Mouse (Mus musculus) liver, embryonic 13.5 days (tissue): ENCODE results near the gene Cyp1b1. TPM values are rescaled to one million over a fixed set of nuclear protein-coding genes. Genes with fewer than 3 reads are reported as not detected.

ENCODE experiments used
- ATAC-seq: fragments of 200-750 bp; cut with Nextera tagmentation; 2 replicates; pipeline ENCODE4 v1.8.0; 2017; ENCODE audit warnings: low read depth, mild to moderate bottlenecking, moderate number of reproducible peaks, moderate library complexity
- DNase-seq: peaks from one replicate; pipeline ENCODE4 v3.0.0; 2022
- H3K27ac ChIP-seq: fragments of 300-500 bp; sonication (generic); 2 replicates; pipeline ENCODE4 v1.5.1; 2015; ENCODE audit warnings: moderate library complexity, mild to moderate bottlenecking, inconsistent platforms
- H3K27me3 ChIP-seq: fragments of 300-500 bp; sonication (generic); 2 replicates; pipeline ENCODE4 v1.6.1; 2015; ENCODE audit warnings: mild to moderate bottlenecking, inconsistent platforms
- H3K36me3 ChIP-seq: fragments of 300-500 bp; sonication (generic); 2 replicates; pipeline ENCODE4 v1.6.1; 2015; ENCODE audit warnings: mild to moderate bottlenecking, inconsistent platforms
- H3K4me1 ChIP-seq: fragments of 300-500 bp; sonication (generic); replicated peaks from 2 replicates; pipeline ENCODE4 v1.6.1; 2015; ENCODE audit warnings: inconsistent platforms
- H3K4me2 ChIP-seq: fragments of 300-500 bp; sonication (generic); 2 replicates; pipeline ENCODE4 v1.6.1; 2015; ENCODE audit warnings: inconsistent platforms, mild to moderate bottlenecking, moderate library complexity
- H3K4me3 ChIP-seq: fragments of 300-500 bp; sonication (generic); replicated peaks from 2 replicates; pipeline ENCODE4 v1.5.1; 2015; ENCODE audit warnings: mild to moderate bottlenecking, inconsistent platforms
- H3K9ac ChIP-seq: fragments of 300-500 bp; sonication (generic); 2 replicates; pipeline ENCODE4 v1.6.1; 2015; ENCODE audit warnings: mild to moderate bottlenecking, inconsistent platforms
- H3K9me3 ChIP-seq: fragments of 300-500 bp; sonication (generic); replicated peaks from 2 replicates; pipeline ENCODE4 v1.6.1; 2016; ENCODE audit warnings: inconsistent platforms
- WGBS: fragments of 180-500 bp; shearing (Covaris S2); methylation state at CpG from one replicate; pipeline ENCODE4 v1.1.7; 2015; ENCODE audit not compliant: insufficient replicate concordance; 5-methylcytosine and 5-hydroxymethylcytosine counted together
- polyA plus RNA-seq: library from polyadenylated mRNA; unstranded; fragments of >200 nt; fragmentation: Nextera tagmentation; extraction: Ambion mirVana; gene quantifications from 2 replicates; pipeline ENCODE4 v1.2.1, GENCODE M21; 2015

Cyp1b1 gene
- polyA plus RNA-seq, 1 experiment from 2014 or later: 0.71 TPM

GRCm38 (mm10) chr17:79713643-79714367, 1.1 kb downstream of the Cyp1b1 start:
- Histone ChIP-seq H3K4me2 (peak overlapping the region; percentile 64), H3K9me3 (no peaks in the 10 kb centered on the region), H3K27ac (no peak overlapping the region), H3K4me1 (peaks cover 23% of the 10 kb centered on the region), H3K27me3 (peaks cover 89% of the 10 kb centered on the region), H3K4me3 (peak overlapping the region; percentile 46), H3K9ac (no peak overlapping the region), H3K36me3 (no peaks in the 10 kb centered on the region)
- 1% methylated on average over 63 of the region's 63 CpGs for WGBS
- DNase-seq (no peak), ATAC-seq (no peak)

GRCm38 (mm10) chr17:79713276-79713642, 1.6 kb downstream of the Cyp1b1 start:
- H3K36me3 ChIP-seq: no peaks in the 10 kb centered on the region
- peak overlapping the region; percentile 64 for H3K4me2 ChIP-seq
- H3K27me3 ChIP-seq: peaks cover 84% of the 10 kb centered on the region
- H3K9ac ChIP-seq: no peak overlapping the region
- H3K27ac ChIP-seq: no peak overlapping the region
- H3K4me1 ChIP-seq: peaks cover 23% of the 10 kb centered on the region
- H3K4me3 ChIP-seq: peak overlapping the region; percentile 46
- DNase-seq (no peak), ATAC-seq (no peak)
- H3K9me3 ChIP-seq: no peaks in the 10 kb centered on the region
- 1% methylated on average over 24 of the region's 24 CpGs for WGBS

- 8% methylated on average over 9 of the region's 9 CpGs for WGBS
- Histone ChIP-seq H3K27ac (no peak overlapping the region), H3K9ac (no peak overlapping the region), H3K4me1 (peaks cover 23% of the 10 kb centered on the region), H3K4me3 (no peak overlapping the region), H3K9me3 (no peaks in the 10 kb centered on the region), H3K4me2 (no peak overlapping the region), H3K27me3 (peaks cover 78% of the 10 kb centered on the region), H3K36me3 (no peaks in the 10 kb centered on the region)
- ATAC-seq (no peak), DNase-seq (no peak)
These were observed 2.3 kb downstream of the Cyp1b1 start for GRCm38 (mm10) chr17:79712536-79712935.

- Histone ChIP-seq H3K9ac (no peak overlapping the region), H3K9me3 (no peaks in the 10 kb centered on the region), H3K36me3 (no peaks in the 10 kb centered on the region), H3K4me3 (no peak overlapping the region), H3K4me2 (no peak overlapping the region), H3K27ac (no peak overlapping the region), H3K4me1 (peaks cover 23% of the 10 kb centered on the region), H3K27me3 (peaks cover 72% of the 10 kb centered on the region)
- DNase-seq (no peak), ATAC-seq (no peak)
- WGBS: 17% methylated on average over 6 of the region's 6 CpGs
These were observed 2.9 kb downstream of the Cyp1b1 start for GRCm38 (mm10) chr17:79711944-79712343.

- ATAC-seq (no peak), DNase-seq (no peak)
- WGBS: 17% methylated on average over 15 of the region's 15 CpGs
- no peak overlapping the region for H3K9ac ChIP-seq
- H3K4me1 ChIP-seq: peaks cover 20% of the 10 kb centered on the region
- no peak overlapping the region for H3K27ac ChIP-seq
- no peak overlapping the region for H3K4me3 ChIP-seq
- no peaks in the 10 kb centered on the region for H3K9me3 ChIP-seq
- peaks cover 56% of the 10 kb centered on the region for H3K27me3 ChIP-seq
- no peaks in the 10 kb centered on the region for H3K36me3 ChIP-seq
- no peak overlapping the region for H3K4me2 ChIP-seq
These were observed 4.5 kb downstream of the Cyp1b1 start for GRCm38 (mm10) chr17:79710246-79710842.

- DNase-seq (no peak), ATAC-seq (no peak)
- peaks cover 50% of the 10 kb centered on the region for H3K27me3 ChIP-seq
- H3K27ac ChIP-seq: no peak overlapping the region
- no peak overlapping the region for H3K9ac ChIP-seq
- WGBS: 31% methylated on average over 1 of the region's 1 CpGs
- H3K4me1 ChIP-seq: peaks cover 16% of the 10 kb centered on the region
- H3K9me3 ChIP-seq: no peaks in the 10 kb centered on the region
- H3K4me2 ChIP-seq: no peak overlapping the region
- no peak overlapping the region for H3K4me3 ChIP-seq
- H3K36me3 ChIP-seq: no peaks in the 10 kb centered on the region
These were observed 5.1 kb downstream of the Cyp1b1 start for GRCm38 (mm10) chr17:79709718-79710117.

GRCm38 (mm10) chr17:79708168-79708567, 6.7 kb downstream of the Cyp1b1 start:
- Histone ChIP-seq H3K4me1 (peaks cover 1% of the 10 kb centered on the region; the same call in 1 of the 2 replicates), H3K4me2 (no peak overlapping the region), H3K36me3 (no peaks in the 10 kb centered on the region), H3K27me3 (peaks cover 35% of the 10 kb centered on the region), H3K27ac (no peak overlapping the region), H3K4me3 (no peak overlapping the region), H3K9me3 (no peaks in the 10 kb centered on the region), H3K9ac (no peak overlapping the region)
- 35% methylated on average over 7 of the region's 7 CpGs for WGBS
- DNase-seq (no peak), ATAC-seq (no peak)

- WGBS: 57% methylated on average over 9 of the region's 9 CpGs
- no peaks in the 10 kb centered on the region for H3K4me1 ChIP-seq
- no peaks in the 10 kb centered on the region for H3K36me3 ChIP-seq
- H3K27ac ChIP-seq: no peak overlapping the region
- no peak for ATAC-seq
- no peak overlapping the region for H3K9ac ChIP-seq
- DNase-seq: no peak
- H3K27me3 ChIP-seq: peaks cover 13% of the 10 kb centered on the region
- H3K9me3 ChIP-seq: no peaks in the 10 kb centered on the region
- H3K4me2 ChIP-seq: no peak overlapping the region
- no peak overlapping the region for H3K4me3 ChIP-seq
These were observed 9.0 kb downstream of the Cyp1b1 start for GRCm38 (mm10) chr17:79705671-79706455.

GRCm38 (mm10) chr17:79700871-79701270, 14.0 kb downstream of the Cyp1b1 start:
- DNase-seq: no peak
- WGBS: 64% methylated on average over 5 of the region's 5 CpGs
- Histone ChIP-seq H3K4me3 (no peak overlapping the region), H3K9me3 (no peaks in the 10 kb centered on the region), H3K27me3 (no peaks in the 10 kb centered on the region), H3K4me1 (no peaks in the 10 kb centered on the region), H3K4me2 (no peak overlapping the region), H3K9ac (no peak overlapping the region), H3K36me3 (no peaks in the 10 kb centered on the region), H3K27ac (no peak overlapping the region)
- ATAC-seq: no peak

- ATAC-seq (no peak), DNase-seq (no peak)
- Histone ChIP-seq H3K9me3 (no peaks in the 10 kb centered on the region), H3K4me1 (no peaks in the 10 kb centered on the region), H3K9ac (no peak overlapping the region), H3K36me3 (no peaks in the 10 kb centered on the region), H3K27ac (no peak overlapping the region), H3K27me3 (no peaks in the 10 kb centered on the region), H3K4me3 (no peak overlapping the region), H3K4me2 (no peak overlapping the region)
- 14% methylated on average over 1 of the region's 1 CpGs for WGBS
These were observed 15.7 kb downstream of the Cyp1b1 start for GRCm38 (mm10) chr17:79699197-79699596.

GRCm38 (mm10) chr17:79695541-79695940, 19.3 kb downstream of the Cyp1b1 start:
- Histone ChIP-seq H3K36me3 (no peaks in the 10 kb centered on the region), H3K9ac (no peak overlapping the region), H3K27ac (no peak overlapping the region), H3K4me2 (no peak overlapping the region), H3K4me1 (no peaks in the 10 kb centered on the region), H3K27me3 (no peaks in the 10 kb centered on the region), H3K9me3 (no peaks in the 10 kb centered on the region), H3K4me3 (no peak overlapping the region)
- WGBS: 71% methylated on average over 6 of the region's 6 CpGs
- DNase-seq (no peak), ATAC-seq (no peak)
